Mouse (Mus musculus) mesoderm, embryonic 11.5 days (tissue): ENCODE results near the gene Timd2.
"Not testable (repeated sequence)": the region's sequence is repeated elsewhere in the genome, so short reads cannot be mapped to it uniquely, and the experiment has no call there.

Experiments
- DNase-seq: peaks from one replicate; pipeline ENCODE4 v3.0.0-alpha.2; 2012; ENCODE audit warnings: low read depth, low spot score

Gene Timd2

GRCm38 (mm10) chr11:46665599-46666522 is 41.0 kb downstream of the Timd2 start:
- DNase-seq = peak; percentile 14

DNA sequence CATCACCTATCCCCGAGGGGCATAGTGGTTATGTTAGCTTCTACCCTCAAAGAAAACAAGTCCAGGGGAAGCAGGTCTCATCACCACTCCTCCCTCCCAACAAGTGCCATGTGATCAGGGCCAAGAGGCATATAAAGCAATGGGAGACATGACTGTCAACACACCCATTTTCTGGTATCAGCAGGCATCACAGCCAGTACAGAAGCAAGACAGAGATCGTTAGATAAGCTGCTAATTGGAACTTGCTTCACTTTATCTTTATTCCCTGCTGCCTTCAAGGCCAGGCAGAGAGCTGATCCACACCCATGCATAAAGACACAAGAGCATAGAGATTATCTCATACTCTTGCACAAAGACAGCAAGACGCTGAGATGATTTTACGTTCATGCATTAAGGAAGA is 43.6 kb downstream of the Timd2 start:
- DNase-seq = no peak

DNA sequence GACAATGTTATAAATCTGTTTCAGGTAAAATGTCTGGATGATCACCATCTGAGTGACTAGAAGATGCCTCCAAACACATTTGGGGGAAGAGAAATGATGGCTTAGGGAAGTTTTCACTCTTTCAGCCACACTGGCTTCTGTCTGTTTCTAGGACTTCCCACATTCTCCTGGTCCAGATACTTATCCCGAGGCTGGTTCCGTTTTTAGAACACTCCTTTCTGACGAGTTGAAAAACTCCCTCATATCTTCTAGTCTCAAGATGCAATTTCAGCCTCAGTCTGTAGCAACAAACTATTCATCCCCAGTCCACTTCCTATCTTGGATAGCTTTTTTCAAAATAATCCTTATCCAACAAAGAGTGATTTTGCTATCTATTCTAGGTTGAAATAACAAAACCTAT is 54.4 kb downstream of the Timd2 start:
- no peak for DNase-seq

- not testable (repeated sequence) for DNase-seq
Observed at GRCm38 (mm10) chr11:46649655-46650054, 57.2 kb downstream of the Timd2 start.

- DNase-seq = no peak
Observed at GRCm38 (mm10) chr11:46644824-46645223, 62.0 kb downstream of the Timd2 start.

DNA sequence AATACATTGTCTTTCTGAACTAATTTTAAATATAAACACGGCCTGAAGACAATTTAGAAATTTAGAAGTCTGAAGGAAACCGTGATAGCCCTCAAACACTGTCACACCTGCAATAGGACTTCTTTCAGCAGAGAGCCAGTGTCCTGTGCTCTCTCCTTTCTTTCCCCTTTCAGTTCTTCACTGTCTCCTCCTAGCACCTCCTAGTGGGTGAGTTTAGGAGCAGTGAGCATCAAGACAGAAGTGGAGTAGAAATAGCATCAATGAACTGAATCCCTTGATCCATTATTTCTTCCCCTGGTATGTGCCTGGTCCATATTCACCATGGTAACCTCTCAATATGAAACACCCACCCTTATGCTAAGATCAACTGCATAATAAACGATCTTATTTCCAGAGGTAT is 70.3 kb downstream of the Timd2 start:
- no peak for DNase-seq

GRCm38 (mm10) chr11:46635516-46635915 is 71.3 kb downstream of the Timd2 start:
- not testable (repeated sequence) for DNase-seq

DNA sequence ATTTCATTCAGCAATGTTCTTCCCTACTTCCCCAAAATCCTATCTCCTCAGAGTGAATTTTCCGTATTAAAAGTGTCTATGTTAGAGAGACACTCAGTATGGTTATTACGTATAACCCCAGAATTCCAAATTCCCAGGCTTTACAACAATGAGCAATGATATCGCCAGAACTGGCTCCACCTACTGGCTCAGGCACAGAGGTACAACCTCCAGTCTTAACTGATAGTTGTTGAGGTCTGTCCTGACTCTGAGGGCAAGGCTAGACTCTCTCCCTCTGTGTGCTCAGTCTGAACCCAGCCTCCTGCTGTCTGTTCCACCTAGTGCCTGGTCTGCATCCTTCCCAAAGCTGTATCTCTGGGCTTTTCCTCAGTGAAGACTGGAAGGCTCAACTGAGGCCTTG is 75.2 kb downstream of the Timd2 start:
- peak; percentile 25 for DNase-seq

GRCm38 (mm10) chr11:46629211-46629795 is 77.6 kb downstream of the Timd2 start, which contains the start of gene Dppa1:
TSS of gene Dppa1 (minus strand) at chr11:46629261.
- DNase-seq = peak; percentile 21

DNA sequence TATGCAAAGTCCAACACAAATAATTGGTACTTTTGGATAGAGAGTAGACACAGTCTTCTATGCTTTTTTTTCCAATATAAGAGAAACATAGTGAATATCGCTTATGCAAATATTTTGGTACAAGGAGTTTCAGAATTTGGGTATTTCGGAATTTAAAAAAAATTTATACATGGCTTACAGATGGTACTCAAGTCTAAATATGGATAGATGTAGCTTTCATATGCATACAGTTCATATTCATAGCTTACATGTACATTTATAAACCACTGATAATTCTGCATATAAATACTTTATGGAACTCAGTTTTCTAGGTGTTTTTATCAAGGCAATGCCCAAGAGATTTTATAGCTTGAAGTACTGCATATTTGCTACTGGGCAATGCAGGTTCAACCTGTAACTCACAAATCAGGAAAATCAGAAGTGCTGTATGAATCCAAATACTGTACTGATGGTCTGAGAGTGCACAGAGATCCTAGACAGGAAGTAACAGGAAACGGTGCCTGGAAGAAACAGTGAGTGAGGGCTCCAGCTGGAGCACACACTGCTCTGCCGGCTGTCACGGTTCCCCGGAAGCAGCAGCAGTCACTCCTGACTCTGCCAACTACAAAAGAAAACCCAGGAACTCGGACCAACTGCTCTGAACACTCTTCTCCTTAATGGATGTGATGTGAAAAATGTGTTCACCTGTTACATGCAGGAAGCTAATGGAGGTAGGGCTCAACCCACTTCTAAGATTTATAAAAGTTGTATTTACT is 86.3 kb downstream of the Timd2 start:
- no peak for DNase-seq

GRCm38 (mm10) chr11:46619929-46620328 is 86.9 kb downstream of the Timd2 start:
- no peak for DNase-seq
